Mouse (Mus musculus): ENCODE measurements around the gene Neurl4.

The Neurl4 gene

GRCm38 (mm10) chr11:69902972-69903371 lies 2.1 kb downstream of the Neurl4 start:
- Histone ChIP-seq H3K4me1 (replicated peaks; ENCODE audit: low read depth, low read length) (peaks cover 59% of the 10 kb centered on the region), H3K36me3 (ENCODE audit: insufficient read depth, low read length) (peaks cover 49% of the 10 kb centered on the region), H3K4me3 (replicated peaks; ENCODE audit: low read length) (peak overlapping the region; percentile 93), H3K27me3 (ENCODE audit: insufficient read depth, low read length) (peaks cover 8% of the 10 kb centered on the region; the same call in 1 of the 2 replicates), H3K9me3 (ENCODE audit: low read length) (no peaks in the 10 kb centered on the region)
- TF ChIP-seq CTCF (conservative IDR thresholded peaks at IDR 0.05; ENCODE audit: low read length) = no peak

GRCm38 (mm10) chr11:69904311-69904710 lies 3.4 kb downstream of the Neurl4 start:
- Histone ChIP-seq H3K36me3 (ENCODE audit: insufficient read depth, low read length) (peaks cover 62% of the 10 kb centered on the region), H3K4me3 (replicated peaks; ENCODE audit: low read length) (no peak overlapping the region), H3K9me3 (ENCODE audit: low read length) (no peaks in the 10 kb centered on the region), H3K27me3 (ENCODE audit: insufficient read depth, low read length) (0 out of 2 replicates have a peak, but pooled peaks cover under 1% of the 10 kb centered on the region), H3K4me1 (replicated peaks; ENCODE audit: low read depth, low read length) (peaks cover 46% of the 10 kb centered on the region)
- no peak for TF ChIP-seq POU5F1 (IDR thresholded peaks at IDR 0.05; ENCODE audit: borderline replicate concordance, low read length)
- no peak for TF ChIP-seq NANOG (IDR thresholded peaks at IDR 0.05; ENCODE audit: borderline replicate concordance, low read length)
- no peak for TF ChIP-seq CTCF (conservative IDR thresholded peaks at IDR 0.05; ENCODE audit: low read length)

GRCm38 (mm10) chr11:69908645-69909044 lies 7.8 kb downstream of the Neurl4 start:
- TF ChIP-seq CTCF (conservative IDR thresholded peaks at IDR 0.05; ENCODE audit: low read length) (no peak), POU5F1 (IDR thresholded peaks at IDR 0.05; ENCODE audit: borderline replicate concordance, low read length) (no peak)
- no peak overlapping the region for H3K4me3 ChIP-seq (replicated peaks; ENCODE audit: low read length)
- no peaks in the 10 kb centered on the region for H3K9me3 ChIP-seq (ENCODE audit: low read length)
- no peaks in the 10 kb centered on the region for H3K27me3 ChIP-seq (ENCODE audit: insufficient read depth, low read length)
- peaks cover 51% of the 10 kb centered on the region for H3K4me1 ChIP-seq (replicated peaks; ENCODE audit: low read depth, low read length)
- peaks cover 99% of the 10 kb centered on the region for H3K36me3 ChIP-seq (ENCODE audit: insufficient read depth, low read length)

GRCm38 (mm10) chr11:69909174-69909573 lies 8.3 kb downstream of the Neurl4 start:
- no peak overlapping the region for H3K4me3 ChIP-seq (replicated peaks; ENCODE audit: low read length)
- H3K27me3 ChIP-seq (ENCODE audit: insufficient read depth, low read length) = no peaks in the 10 kb centered on the region
- H3K9me3 ChIP-seq (ENCODE audit: low read length) = no peaks in the 10 kb centered on the region
- H3K4me1 ChIP-seq (replicated peaks; ENCODE audit: low read depth, low read length) = peaks cover 46% of the 10 kb centered on the region
- TF ChIP-seq NANOG (IDR thresholded peaks at IDR 0.05; ENCODE audit: borderline replicate concordance, low read length) (no peak), POU5F1 (IDR thresholded peaks at IDR 0.05; ENCODE audit: borderline replicate concordance, low read length) (no peak), CTCF (conservative IDR thresholded peaks at IDR 0.05; ENCODE audit: low read length) (no peak)
- peaks cover 94% of the 10 kb centered on the region for H3K36me3 ChIP-seq (ENCODE audit: insufficient read depth, low read length)

- H3K4me1 ChIP-seq (replicated peaks; ENCODE audit: low read depth, low read length) = peaks cover 54% of the 10 kb centered on the region
- no peaks in the 10 kb centered on the region for H3K27me3 ChIP-seq (ENCODE audit: insufficient read depth, low read length)
- H3K4me3 ChIP-seq (replicated peaks; ENCODE audit: low read length) = no peak overlapping the region
- peaks cover 91% of the 10 kb centered on the region for H3K36me3 ChIP-seq (ENCODE audit: insufficient read depth, low read length)
- TF ChIP-seq CTCF (conservative IDR thresholded peaks at IDR 0.05; ENCODE audit: low read length) (no peak), NANOG (IDR thresholded peaks at IDR 0.05; ENCODE audit: borderline replicate concordance, low read length) (no peak), POU5F1 (IDR thresholded peaks at IDR 0.05; ENCODE audit: borderline replicate concordance, low read length) (no peak)
- H3K9me3 ChIP-seq (ENCODE audit: low read length) = no peaks in the 10 kb centered on the region
Observed at GRCm38 (mm10) chr11:69910177-69910576, 9.3 kb downstream of the Neurl4 start.

GRCm38 (mm10) chr11:69910781-69911560 lies 10.1 kb downstream of the Neurl4 start:
- TF ChIP-seq CTCF (conservative IDR thresholded peaks at IDR 0.05; ENCODE audit: low read length) (no peak), POU5F1 (IDR thresholded peaks at IDR 0.05; ENCODE audit: borderline replicate concordance, low read length) (no peak), NANOG (IDR thresholded peaks at IDR 0.05; ENCODE audit: borderline replicate concordance, low read length) (no peak)

GRCm38 (mm10) chr11:69911701-69912100 lies 10.8 kb downstream of the Neurl4 start:
- Histone ChIP-seq H3K36me3 (ENCODE audit: insufficient read depth, low read length) (peaks cover 91% of the 10 kb centered on the region), H3K9me3 (ENCODE audit: low read length) (no peaks in the 10 kb centered on the region), H3K4me1 (replicated peaks; ENCODE audit: low read depth, low read length) (peaks cover 62% of the 10 kb centered on the region), H3K4me3 (replicated peaks; ENCODE audit: low read length) (no peak overlapping the region), H3K27me3 (ENCODE audit: insufficient read depth, low read length) (no peaks in the 10 kb centered on the region)
- TF ChIP-seq CTCF (conservative IDR thresholded peaks at IDR 0.05; ENCODE audit: low read length) = no peak
- no peak for TF ChIP-seq NANOG (IDR thresholded peaks at IDR 0.05; ENCODE audit: borderline replicate concordance, low read length)
- no peak for TF ChIP-seq POU5F1 (IDR thresholded peaks at IDR 0.05; ENCODE audit: borderline replicate concordance, low read length)

More at GRCm38 (mm10) chr11:69910781-69911560, 10.1 kb downstream of the Neurl4 start:
- H3K27me3 ChIP-seq (ENCODE audit: insufficient read depth, low read length) = no peaks in the 10 kb centered on the region
- H3K4me1 ChIP-seq (replicated peaks; ENCODE audit: low read depth, low read length) = peaks cover 62% of the 10 kb centered on the region
- H3K4me3 ChIP-seq (replicated peaks; ENCODE audit: low read length) = no peak overlapping the region
- H3K36me3 ChIP-seq (ENCODE audit: insufficient read depth, low read length) = peaks cover 91% of the 10 kb centered on the region
- no peaks in the 10 kb centered on the region for H3K9me3 ChIP-seq (ENCODE audit: low read length)

- no peaks in the 10 kb centered on the region for H3K9me3 ChIP-seq (ENCODE audit: low read length)
Observed at GRCm38 (mm10) chr11:69912716-69913530, 12.1 kb downstream of the Neurl4 start.

More at GRCm38 (mm10) chr11:69912716-69913530, 12.1 kb downstream of the Neurl4 start:
- Histone ChIP-seq H3K36me3 (ENCODE audit: insufficient read depth, low read length) (peaks cover 91% of the 10 kb centered on the region), H3K4me1 (replicated peaks; ENCODE audit: low read depth, low read length) (peaks cover 71% of the 10 kb centered on the region), H3K4me3 (replicated peaks; ENCODE audit: low read length) (peak overlapping the region; percentile 90), H3K27me3 (ENCODE audit: insufficient read depth, low read length) (no peaks in the 10 kb centered on the region)
- TF ChIP-seq NANOG (IDR thresholded peaks at IDR 0.05; ENCODE audit: borderline replicate concordance, low read length) = no peak
- TF ChIP-seq POU5F1 (IDR thresholded peaks at IDR 0.05; ENCODE audit: borderline replicate concordance, low read length) = no peak
- no peak for TF ChIP-seq CTCF (conservative IDR thresholded peaks at IDR 0.05; ENCODE audit: low read length)

Data from E14TG2a.4 (cell line).